Comparison of ENCODE assay signal across 8 mouse cellular contexts in genomic region chr5:137782776-137783522, GRCm38 (mm10). TPM values are rescaled to one million over a fixed set of nuclear protein-coding genes. Genes with fewer than 3 reads are reported as not detected.
DNase-seq lines count a peak whose midpoint lies in the region; ATAC-seq lines count a peak whose summit lies in the region.

No protein-coding gene starts in this region.

- 0 out of 2 replicates have a peak overlapping the region, but pooled peaks have one; percentile 9 for H3K9ac ChIP-seq in kidney, embryonic 14.5 days (ENCODE audit: low read depth, low read length)
- peak overlapping the region; percentile 44 for H3K9ac ChIP-seq in embryonic facial prominence, embryonic 12.5 days
- peak overlapping the region; percentile 98 for H3K9ac ChIP-seq in hindbrain, embryonic 13.5 days
- peak overlapping the region; percentile 98 for H3K9ac ChIP-seq in midbrain, embryonic 13.5 days (replicated peaks)

- no peak for ATAC-seq in kidney, embryonic 14.5 days (ENCODE audit: low FRiP score, low TSS enrichment)
- ATAC-seq in embryonic facial prominence, embryonic 12.5 days (ENCODE audit: insufficient number of reproducible peaks, insufficient read depth, low FRiP score, low TSS enrichment): no peak
- ATAC-seq in hindbrain, embryonic 13.5 days (ENCODE audit: low FRiP score): no peak
- ATAC-seq in midbrain, embryonic 13.5 days: no peak

- 77% methylated on average over 13 of the region's 13 CpGs for WGBS in kidney, embryonic 14.5 days
- WGBS in embryonic facial prominence, embryonic 12.5 days: 85% methylated on average over 13 of the region's 13 CpGs
- WGBS in hindbrain, embryonic 13.5 days: 84% methylated on average over 13 of the region's 13 CpGs
- 85% methylated on average over 13 of the region's 13 CpGs for WGBS in midbrain, embryonic 13.5 days

- no peak for DNase-seq in kidney, postnatal 36 days
- no peak for DNase-seq in adipocyte (ENCODE audit: low spot score)
- no peak for DNase-seq in frontal cortex, postnatal 36 days (ENCODE audit: low spot score in 2 of 2)
- DNase-seq in adrenal gland, postnatal 14 days: no peak

- H3K4me3 ChIP-seq in kidney, embryonic 14.5 days (ENCODE audit: low read length): peak overlapping the region; percentile 87
- H3K4me3 ChIP-seq in embryonic facial prominence, embryonic 12.5 days: peak overlapping the region; percentile 68; the same call in 1 of the 2 replicates
- peak overlapping the region; percentile 87 for H3K4me3 ChIP-seq in hindbrain, embryonic 13.5 days
- peak overlapping the region; percentile 84 for H3K4me3 ChIP-seq in midbrain, embryonic 13.5 days (replicated peaks)

- H3K4me2 ChIP-seq in kidney, embryonic 14.5 days (replicated peaks; ENCODE audit: low read depth, low read length): peak overlapping the region; percentile 77
- peak overlapping the region; percentile 93 for H3K4me2 ChIP-seq in embryonic facial prominence, embryonic 12.5 days (replicated peaks)
- peak overlapping the region; percentile 95 for H3K4me2 ChIP-seq in hindbrain, embryonic 13.5 days
- H3K4me2 ChIP-seq in midbrain, embryonic 13.5 days (replicated peaks): peak overlapping the region; percentile 98

- H3K4me1 ChIP-seq in kidney, embryonic 14.5 days (ENCODE audit: control insufficient read depth, insufficient read depth, low read length): peaks cover 29% of the 10 kb centered on the region
- H3K4me1 ChIP-seq in embryonic facial prominence, embryonic 12.5 days: peaks cover 41% of the 10 kb centered on the region
- peaks cover 65% of the 10 kb centered on the region for H3K4me1 ChIP-seq in hindbrain, embryonic 13.5 days (replicated peaks)
- H3K4me1 ChIP-seq in midbrain, embryonic 13.5 days (replicated peaks): peaks cover 63% of the 10 kb centered on the region

- no peaks in the 10 kb centered on the region for H3K27me3 ChIP-seq in kidney, embryonic 14.5 days (ENCODE audit: control insufficient read depth, insufficient read depth, low read length)
- H3K27me3 ChIP-seq in embryonic facial prominence, embryonic 12.5 days: no peaks in the 10 kb centered on the region
- H3K27me3 ChIP-seq in hindbrain, embryonic 13.5 days: no peaks in the 10 kb centered on the region
- peaks cover under 1% of the 10 kb centered on the region; the same call in 1 of the 2 replicates for H3K27me3 ChIP-seq in midbrain, embryonic 13.5 days

- no peak overlapping the region for H3K27ac ChIP-seq in kidney, embryonic 14.5 days (ENCODE audit: low read depth, low read length)
- no peak overlapping the region for H3K27ac ChIP-seq in embryonic facial prominence, embryonic 12.5 days
- H3K27ac ChIP-seq in hindbrain, embryonic 13.5 days: no peak overlapping the region
- no peak overlapping the region for H3K27ac ChIP-seq in midbrain, embryonic 13.5 days

- no peaks in the 10 kb centered on the region for H3K9me3 ChIP-seq in kidney, embryonic 14.5 days (ENCODE audit: control insufficient read depth, low read length)
- H3K9me3 ChIP-seq in embryonic facial prominence, embryonic 12.5 days: no peaks in the 10 kb centered on the region
- H3K9me3 ChIP-seq in hindbrain, embryonic 13.5 days: no peaks in the 10 kb centered on the region
- no peaks in the 10 kb centered on the region for H3K9me3 ChIP-seq in midbrain, embryonic 13.5 days

- peaks cover 49% of the 10 kb centered on the region for H3K36me3 ChIP-seq in kidney, embryonic 14.5 days (ENCODE audit: control insufficient read depth, insufficient read depth, low read length)
- peaks cover 50% of the 10 kb centered on the region for H3K36me3 ChIP-seq in embryonic facial prominence, embryonic 12.5 days
- peaks cover 45% of the 10 kb centered on the region for H3K36me3 ChIP-seq in hindbrain, embryonic 13.5 days
- peaks cover 48% of the 10 kb centered on the region for H3K36me3 ChIP-seq in midbrain, embryonic 13.5 days

RNA-seq across cellular contexts. Expression of gene Ppp1r35, which starts 4.3 kb away (rescaled TPM):
- polyA plus RNA-seq in kidney, embryonic 14.5 days (2014; fragmentation: Nextera tagmentation; extraction: Ambion mirVana): 41.6 and 54.8 TPM in 2 replicates
- polyA plus RNA-seq in embryonic facial prominence, embryonic 12.5 days (2016; fragmentation: Nextera tagmentation; extraction: Ambion mirVana): 51.3 and 51.9 TPM in 2 replicates
- polyA plus RNA-seq in hindbrain, embryonic 13.5 days (2015; fragmentation: Nextera tagmentation; extraction: Ambion mirVana): 40.6 and 44.1 TPM in 2 replicates
- 43.4 and 48.9 TPM in 2 replicates for polyA plus RNA-seq in midbrain, embryonic 13.5 days (2015; fragmentation: Nextera tagmentation; extraction: Ambion mirVana)
- total RNA-seq in adrenal gland, postnatal 14 days (2021): 20.4 and 21.9 TPM in 2 replicates

RNA-seq across cellular contexts. Expression of gene Mepce, which starts 4.5 kb away (rescaled TPM):
- 11.8 and 16.4 TPM in 2 replicates for polyA plus RNA-seq in kidney, embryonic 14.5 days (2014; fragmentation: Nextera tagmentation; extraction: Ambion mirVana)
- 14.5 and 15.8 TPM in 2 replicates for polyA plus RNA-seq in embryonic facial prominence, embryonic 12.5 days (2016; fragmentation: Nextera tagmentation; extraction: Ambion mirVana)
- 10.7 and 11.1 TPM in 2 replicates for polyA plus RNA-seq in hindbrain, embryonic 13.5 days (2015; fragmentation: Nextera tagmentation; extraction: Ambion mirVana)
- polyA plus RNA-seq in midbrain, embryonic 13.5 days (2015; fragmentation: Nextera tagmentation; extraction: Ambion mirVana): 10.6 and 11.0 TPM in 2 replicates
- 41.5 and 46.7 TPM in 2 replicates for total RNA-seq in adrenal gland, postnatal 14 days (2021)

RNA-seq across cellular contexts. Expression of gene Zcwpw1, which starts 4.6 kb away (rescaled TPM):
- polyA plus RNA-seq in kidney, embryonic 14.5 days (2014; fragmentation: Nextera tagmentation; extraction: Ambion mirVana): 21.8 and 27.4 TPM in 2 replicates
- polyA plus RNA-seq in embryonic facial prominence, embryonic 12.5 days (2016; fragmentation: Nextera tagmentation; extraction: Ambion mirVana): 38.2 and 39.3 TPM in 2 replicates
- polyA plus RNA-seq in hindbrain, embryonic 13.5 days (2015; fragmentation: Nextera tagmentation; extraction: Ambion mirVana): 10.6 and 12.3 TPM in 2 replicates
- polyA plus RNA-seq in midbrain, embryonic 13.5 days (2015; fragmentation: Nextera tagmentation; extraction: Ambion mirVana): 10.9 and 12.0 TPM in 2 replicates
- 5.6 and 5.7 TPM in 2 replicates for total RNA-seq in adrenal gland, postnatal 14 days (2021)

RNA-seq across cellular contexts. Expression of gene Tsc22d4, which starts 37.4 kb away (rescaled TPM):
- polyA plus RNA-seq in kidney, embryonic 14.5 days (2014; fragmentation: Nextera tagmentation; extraction: Ambion mirVana): 104 and 121 TPM in 2 replicates
- 129 and 133 TPM in 2 replicates for polyA plus RNA-seq in embryonic facial prominence, embryonic 12.5 days (2016; fragmentation: Nextera tagmentation; extraction: Ambion mirVana)
- polyA plus RNA-seq in hindbrain, embryonic 13.5 days (2015; fragmentation: Nextera tagmentation; extraction: Ambion mirVana): 61.1 and 62.5 TPM in 2 replicates
- polyA plus RNA-seq in midbrain, embryonic 13.5 days (2015; fragmentation: Nextera tagmentation; extraction: Ambion mirVana): 44.2 and 54.0 TPM in 2 replicates
- total RNA-seq in adrenal gland, postnatal 14 days (2021): 74.9 and 87.3 TPM in 2 replicates

RNA-seq across cellular contexts. Expression of gene Nyap1, which starts 41.5 kb away (rescaled TPM):
- 0.56 and 1.1 TPM in 2 replicates for polyA plus RNA-seq in kidney, embryonic 14.5 days (2014; fragmentation: Nextera tagmentation; extraction: Ambion mirVana)
- polyA plus RNA-seq in embryonic facial prominence, embryonic 12.5 days (2016; fragmentation: Nextera tagmentation; extraction: Ambion mirVana): 3.7 and 4.6 TPM in 2 replicates
- polyA plus RNA-seq in hindbrain, embryonic 13.5 days (2015; fragmentation: Nextera tagmentation; extraction: Ambion mirVana): 32.9 and 34.1 TPM in 2 replicates
- 39.9 and 42.3 TPM in 2 replicates for polyA plus RNA-seq in midbrain, embryonic 13.5 days (2015; fragmentation: Nextera tagmentation; extraction: Ambion mirVana)
- total RNA-seq in adrenal gland, postnatal 14 days (2021): 3.6 and 5.9 TPM in 2 replicates

Comparison
In these comparisons a context has a peak if more than half of its experiments do, and no peak if none do; other contexts are left out.
1. H3K9ac ChIP-seq: peak in every context shown above with its lines; median percentile 98 in hindbrain, embryonic 13.5 days; 98 in midbrain, embryonic 13.5 days; 44 in embryonic facial prominence, embryonic 12.5 days; 9 in kidney, embryonic 14.5 days.